Mouse (Mus musculus): ENCODE data around the gene 1700016K19Rik.

1700016K19Rik gene

DNA sequence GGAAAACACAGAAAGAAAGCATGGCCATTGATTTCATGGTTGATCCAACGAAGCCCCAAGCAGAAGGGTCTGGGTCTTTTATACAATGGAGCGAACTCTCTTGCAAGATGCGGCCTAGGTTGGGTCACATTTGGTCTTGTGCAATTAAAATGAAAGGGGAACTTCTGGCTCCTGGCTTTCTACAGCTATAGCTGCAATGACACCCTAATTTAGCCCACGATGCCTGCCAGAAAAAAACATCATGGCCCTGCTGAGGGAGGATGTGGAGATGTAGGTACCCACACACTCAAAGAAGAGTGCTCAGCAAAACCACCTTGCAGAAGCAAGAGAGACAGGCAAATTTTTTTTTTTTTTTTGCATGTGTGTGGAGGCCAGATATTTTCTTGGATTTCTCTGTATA lies 34.1 kb downstream of the 1700016K19Rik start:
- DNase-seq (ENCODE audit: low spot score in 2 of 2), result no peak

- no peak for DNase-seq (ENCODE audit: low spot score in 2 of 2)
Observed at GRCm38 (mm10) chr11:76035182-76035581, 35.5 kb downstream of the 1700016K19Rik start.

DNA sequence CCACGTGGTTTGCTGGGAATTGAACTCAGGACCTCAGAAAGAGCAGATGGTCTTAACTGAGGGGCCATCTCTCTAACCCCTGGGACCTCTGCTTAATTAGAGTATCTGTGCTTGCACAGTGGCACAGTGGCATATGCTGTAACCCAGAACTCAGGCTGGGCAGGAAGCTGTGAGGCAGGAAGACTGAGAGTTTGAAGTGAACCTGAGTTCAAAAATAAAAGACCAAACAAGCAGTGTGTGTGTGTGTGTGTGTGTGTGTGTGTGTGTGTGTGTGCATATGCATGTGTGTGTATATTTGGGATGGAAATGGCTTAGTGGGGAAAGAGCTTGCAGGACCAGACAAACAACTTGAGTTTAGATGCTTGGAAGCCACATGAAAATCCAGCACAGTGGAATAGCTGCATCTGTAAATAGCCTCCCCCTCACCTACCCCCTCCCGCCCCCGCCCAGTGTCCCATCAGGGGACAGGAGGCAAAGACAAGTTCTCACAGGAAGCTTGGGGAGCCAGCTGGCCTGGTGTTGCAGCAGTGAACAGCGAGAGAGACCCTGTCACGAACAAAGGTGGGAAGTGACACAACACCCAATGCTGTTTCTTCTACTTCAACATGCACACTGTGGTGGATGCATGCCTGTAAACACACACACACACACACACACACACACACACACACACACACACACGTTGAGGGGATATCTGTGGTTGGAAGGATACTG lies 38.0 kb downstream of the 1700016K19Rik start:
- no peak for DNase-seq (ENCODE audit: low spot score in 2 of 2)

DNA sequence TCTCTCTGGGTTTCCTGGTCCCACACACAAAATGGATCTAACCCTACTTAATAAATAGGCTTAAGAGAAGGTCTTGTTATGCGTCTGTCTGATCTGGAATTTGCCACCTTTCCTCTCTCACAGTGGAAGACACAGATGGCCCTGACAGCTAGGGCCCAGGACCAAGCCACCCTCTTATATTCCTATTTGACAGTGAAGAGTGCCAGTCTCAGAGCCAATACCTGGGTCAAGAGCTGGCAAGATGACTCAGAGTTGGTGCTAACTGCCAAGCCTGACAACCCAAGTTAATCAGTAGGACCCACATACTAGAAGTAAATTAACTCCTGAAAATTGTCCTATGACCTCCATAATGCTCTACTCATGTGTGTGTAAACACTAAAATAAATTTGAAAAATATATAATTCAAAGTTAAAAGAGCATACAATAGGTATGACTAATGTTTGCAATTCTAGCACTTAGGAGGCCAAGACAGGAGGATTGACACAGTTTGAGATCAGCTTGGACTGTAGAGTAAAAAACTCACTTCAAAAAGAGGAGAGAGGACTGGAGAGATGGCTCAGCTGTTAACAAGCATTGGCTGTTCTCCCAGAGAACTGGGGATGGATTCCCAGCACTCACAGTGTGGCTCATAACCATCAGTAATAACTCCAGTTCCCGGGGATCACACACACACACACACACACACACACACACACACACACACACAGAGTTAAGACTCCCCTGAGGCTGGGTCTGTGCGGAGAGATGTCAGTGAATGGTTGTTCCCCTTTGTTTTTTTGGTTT lies 39.8 kb downstream of the 1700016K19Rik start:
- no peak for DNase-seq (ENCODE audit: low spot score in 2 of 2)

- DNase-seq (ENCODE audit: low spot score in 2 of 2), result no peak
Observed at GRCm38 (mm10) chr11:76040106-76040505, 40.4 kb downstream of the 1700016K19Rik start.

GRCm38 (mm10) chr11:76040761-76041376 lies 41.2 kb downstream of the 1700016K19Rik start:
- DNase-seq (ENCODE audit: low spot score in 2 of 2), result no peak

DNA sequence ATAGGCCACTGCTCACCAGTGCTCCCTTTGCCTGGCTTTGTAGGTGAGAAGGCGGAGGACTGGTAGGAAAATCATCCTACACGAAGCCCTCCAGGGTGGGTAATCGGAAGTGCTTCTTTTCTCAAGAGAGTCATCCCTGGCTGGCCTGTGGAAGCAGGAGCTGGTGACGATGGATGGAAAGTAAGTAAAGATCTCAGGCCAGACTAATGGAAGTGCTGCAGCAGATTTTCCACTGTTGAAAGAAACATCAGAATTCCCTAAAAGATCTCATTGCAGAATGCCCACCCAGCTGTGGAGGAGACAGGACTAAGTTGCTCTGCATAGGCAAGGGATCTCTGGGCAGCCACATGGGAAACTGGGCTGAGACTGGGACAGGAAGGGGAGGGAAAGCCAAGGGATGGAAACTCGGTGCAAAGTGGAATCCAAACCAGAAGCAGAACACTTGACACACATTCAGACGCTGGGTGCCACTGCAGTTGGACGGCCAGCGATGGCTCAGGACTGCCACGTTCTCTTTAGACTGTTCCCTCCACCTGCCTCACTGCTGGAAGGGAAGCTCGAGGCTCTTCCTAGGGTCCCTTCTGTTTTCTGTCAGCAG lies 42.4 kb downstream of the 1700016K19Rik start:
- no peak for DNase-seq (ENCODE audit: low spot score in 2 of 2)

DNA sequence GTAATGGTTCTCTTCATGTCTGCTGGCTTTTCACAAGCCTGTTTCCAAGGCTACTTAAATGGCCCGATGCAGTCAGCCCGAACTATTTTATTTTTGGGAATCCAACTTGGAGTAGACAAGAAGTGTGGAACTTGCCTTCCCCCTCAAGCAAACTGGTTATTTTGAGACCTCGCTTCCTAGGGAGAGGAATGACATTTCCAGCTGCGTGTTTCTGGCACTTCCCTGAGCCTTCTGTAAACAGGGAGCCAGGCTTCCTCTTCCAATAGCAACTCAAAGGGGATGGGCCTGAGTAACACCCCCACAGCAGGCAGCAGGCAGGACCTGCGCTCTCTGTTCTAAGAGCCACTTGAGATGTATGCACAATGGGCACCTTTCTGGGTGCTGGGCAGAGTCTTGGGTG lies 43.2 kb downstream of the 1700016K19Rik start:
- DNase-seq (ENCODE audit: low spot score in 2 of 2), result peak; percentile 73 to 86

DNA sequence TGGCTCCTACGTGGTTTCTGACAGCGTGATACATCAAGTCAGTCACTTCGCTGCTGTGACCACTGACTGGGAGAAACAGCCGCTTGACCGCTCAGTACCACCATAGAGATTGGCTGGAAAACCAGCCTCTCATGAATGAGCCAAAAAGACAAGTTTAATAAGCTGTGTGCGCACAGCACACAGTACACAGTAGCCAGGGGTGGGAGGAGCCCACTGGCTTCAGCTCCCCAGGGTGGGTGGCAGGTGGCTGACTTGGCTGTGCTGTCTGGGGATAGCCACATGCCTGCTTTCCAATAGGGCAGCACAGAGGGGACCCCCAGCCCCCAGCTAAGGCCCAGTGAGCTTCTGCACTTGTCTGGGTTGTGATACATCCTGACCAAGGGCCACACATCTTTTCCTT lies 44.8 kb downstream of the 1700016K19Rik start:
- no peak for DNase-seq (ENCODE audit: low spot score in 2 of 2)

DNA sequence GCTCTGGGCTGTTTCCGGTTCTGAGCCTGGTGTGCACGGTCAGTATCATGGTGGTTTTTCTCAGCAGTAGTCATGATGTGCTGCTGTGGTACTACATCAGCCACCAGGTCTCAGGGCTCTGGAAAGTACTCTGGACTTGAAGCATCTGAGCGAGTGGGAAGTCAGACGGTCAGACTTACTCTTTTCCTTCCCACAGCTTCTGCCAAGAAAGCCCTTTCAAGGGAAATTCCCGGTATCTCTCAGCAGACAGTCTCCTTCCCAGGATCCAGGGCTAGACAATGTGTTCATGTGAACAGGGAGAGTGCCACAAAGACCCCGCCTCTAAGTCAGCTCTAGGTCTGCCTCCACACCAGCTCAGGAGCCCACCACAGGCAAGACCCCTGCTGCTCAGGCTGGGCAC lies 45.7 kb downstream of the 1700016K19Rik start:
- no peak for DNase-seq (ENCODE audit: low spot score in 2 of 2)

GRCm38 (mm10) chr11:76050509-76050908 lies 50.8 kb downstream of the 1700016K19Rik start:
- DNase-seq (ENCODE audit: low spot score in 2 of 2), result no peak

GRCm38 (mm10) chr11:76050967-76051512 lies 51.3 kb downstream of the 1700016K19Rik start:
- no peak for DNase-seq (ENCODE audit: low spot score in 2 of 2)

GRCm38 (mm10) chr11:76052496-76052895 lies 52.8 kb downstream of the 1700016K19Rik start:
- DNase-seq (ENCODE audit: low spot score in 2 of 2), result no peak
